Comparison of ENCODE assay signal across 8 mouse cellular contexts in the genomic region with DNA sequence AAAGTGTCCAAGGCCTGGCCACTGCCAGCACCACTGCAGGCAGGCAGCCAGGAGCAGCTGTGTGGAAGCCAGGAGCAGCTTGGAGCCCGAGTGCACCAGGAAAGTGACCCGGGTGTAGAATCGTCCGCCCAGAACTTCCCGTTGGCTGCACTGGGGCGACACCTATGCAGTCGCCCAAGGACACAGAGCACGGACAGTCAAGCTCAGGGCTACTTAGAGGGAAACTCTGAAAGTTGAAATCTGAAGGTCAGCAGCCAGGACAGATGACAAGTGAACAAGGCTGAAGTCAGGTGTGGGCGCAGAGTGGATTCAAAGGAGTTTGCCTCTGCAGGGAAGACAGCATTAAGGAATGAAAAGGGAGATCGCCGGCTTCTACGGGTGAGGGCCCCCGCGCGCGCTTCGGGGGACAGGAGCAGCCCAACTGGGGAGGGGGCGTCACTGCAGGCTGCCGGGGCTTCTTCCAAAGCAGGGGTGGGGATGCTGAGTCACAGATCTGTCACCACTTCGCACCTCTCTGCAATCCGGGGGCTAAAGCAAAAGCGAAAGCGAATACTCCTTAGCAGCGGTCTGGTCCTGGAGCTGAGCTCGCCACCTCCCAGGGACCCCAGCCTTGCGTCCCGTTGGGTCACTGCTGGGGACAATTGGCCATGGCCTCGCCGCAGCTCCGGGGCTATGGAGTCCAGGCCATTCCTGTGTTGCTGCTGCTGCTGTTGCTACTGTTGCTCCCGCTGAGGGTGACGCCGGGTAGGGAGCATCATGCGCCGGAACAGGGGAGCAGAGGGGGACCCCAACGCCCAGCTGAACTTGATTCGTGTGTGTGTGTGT. TPM values are rescaled to one million over a fixed set of nuclear protein-coding genes. Genes with fewer than 3 reads are reported as not detected.
DNase-seq lines count a peak whose midpoint lies in the region; ATAC-seq and TF ChIP-seq lines count a peak whose summit lies in the region.

Gene Il15ra (plus strand): TSS at position 90 of the 825 bp plus-strand sequence.

- peak within 1 kb of the TSS; percentile 47 for H3K9ac ChIP-seq in hindbrain, postnatal 0 days (replicated peaks; ENCODE audit: low read length)

- peak; percentile 65 for DNase-seq in embryo, embryonic 10 days (ENCODE audit: low spot score)
- DNase-seq in gastrocnemius, postnatal 10 days = peak; percentile 88
- peak; percentile 61 for DNase-seq in hindbrain, postnatal 0 days (ENCODE audit: low spot score)
- peak; percentile 44 to 49 for DNase-seq in left cerebral cortex, postnatal 14 days (ENCODE audit: low spot score in 2 of 2)
- DNase-seq in right cerebral cortex, postnatal 25 days = peak; percentile 70
- peak; percentile 12 for DNase-seq in yolk sac, embryonic 10.5 days (ENCODE audit: low spot score)

- peak; percentile 97 for ATAC-seq in activated CD4-positive, CD25-positive, alpha-beta regulatory T cell, adult 4 months
- ATAC-seq in hindbrain, postnatal 0 days = peak; percentile 77
- peak; percentile 59 for ATAC-seq in megakaryocyte progenitor cell, adult 5-6 weeks (replicated peaks; ENCODE audit: poor library complexity)

- TF ChIP-seq CTCF in hindbrain, postnatal 0 days (IDR thresholded peaks at IDR 0.05; ENCODE audit: low read depth) = no peak; the same call in 1 of the 2 replicates

- H3K27ac ChIP-seq in hindbrain, postnatal 0 days = no peak within 1 kb of the TSS; the same call in 1 of the 2 replicates

- H3K4me1 ChIP-seq in hindbrain, postnatal 0 days (ENCODE audit: insufficient read depth, low read length) = peaks cover 12% of the 10 kb centered on the region

- peaks cover 7% of the 10 kb centered on the region; the same call in 1 of the 2 replicates for H3K27me3 ChIP-seq in hindbrain, postnatal 0 days (ENCODE audit: insufficient read depth, low read length)

- peak within 1 kb of the TSS; percentile 98 for H3K4me2 ChIP-seq in hindbrain, postnatal 0 days (ENCODE audit: low read depth, low read length)

- 0% methylated on average over 37 of the region's 37 CpGs for WGBS in hindbrain, postnatal 0 days

- no peaks in the 10 kb centered on the region for H3K36me3 ChIP-seq in hindbrain, postnatal 0 days (ENCODE audit: insufficient read depth, low read length)

- H3K9me3 ChIP-seq in hindbrain, postnatal 0 days (ENCODE audit: low read length) = no peaks in the 10 kb centered on the region

- intact Hi-C loops in left cerebral cortex, postnatal 14 days (cut with DNase I) = no loop called here

- peak within 1 kb of the TSS; percentile 58 for H3K4me3 ChIP-seq in hindbrain, postnatal 0 days (ENCODE audit: low read length)

RNA-seq across cellular contexts. Expression of gene Il15ra, which starts in this region (rescaled TPM):
- polyA plus RNA-seq in activated CD4-positive, CD25-positive, alpha-beta regulatory T cell, adult 4 months (2017; shearing (Covaris generic)) = 10 to 100 TPM; 23.0 to 24.0 TPM
- total RNA-seq in gastrocnemius, postnatal 10 days (2021) = 10 to 100 TPM; 12.9 to 15.4 TPM
- 0.47 and 1.1 TPM in 2 replicates for total RNA-seq in hindbrain, postnatal 0 days (2014; rRNA removed)
- polyA plus RNA-seq in hindbrain, postnatal 0 days (2015; fragmentation: Nextera tagmentation; extraction: Ambion mirVana) = 2.0 and 2.5 TPM in 2 replicates
- 1 to 10 TPM; 3.8 to 6.9 TPM for total RNA-seq in left cerebral cortex, postnatal 14 days (2021)
- 22.2 and 27.2 TPM in 2 replicates for total RNA-seq in megakaryocyte progenitor cell, adult 5-6 weeks (2015)
- 21.3 and 27.5 TPM in 2 replicates for total RNA-seq in megakaryocyte progenitor cell, adult 5-6 weeks (2017)

Comparison
In these comparisons a context has a peak if more than half of its experiments do, and no peak if none do; other contexts are left out.
1. DNase-seq: peak in every context shown above with its lines; median percentile 88 in gastrocnemius, postnatal 10 days; 70 in right cerebral cortex, postnatal 25 days; 65 in embryo, embryonic 10 days; 61 in hindbrain, postnatal 0 days; 46 in left cerebral cortex, postnatal 14 days; 12 in yolk sac, embryonic 10.5 days.